Mouse (Mus musculus) forebrain, postnatal 0 days (tissue): ENCODE results near the gene Mettl7b. TPM values are rescaled to one million over a fixed set of nuclear protein-coding genes. Genes with fewer than 3 reads are reported as not detected.

Source experiments
- ATAC-seq: fragments of 200-750 bp; cut with Nextera tagmentation; 2 replicates; pipeline ENCODE4 v1.8.0; 2017; ENCODE audit warnings: mild to moderate bottlenecking, moderate library complexity
- DNase-seq: peaks from one replicate; pipeline ENCODE4 v3.0.0-alpha.2; 2015
- H3K27ac ChIP-seq: fragments of 300-500 bp; sonication (generic); 2 replicates; pipeline ENCODE4 v1.5.1; 2014; ENCODE audit warnings: low read depth, mild to moderate bottlenecking, antibody characterized with exemption, low read length, moderate library complexity, mixed read lengths
- H3K27me3 ChIP-seq: fragments of 300-500 bp; sonication (generic); 2 replicates; pipeline ENCODE4 v1.6.1; 2014; ENCODE audit warnings: mild to moderate bottlenecking, low read length, mixed read lengths; ENCODE audit not compliant: insufficient read depth
- H3K36me3 ChIP-seq: fragments of 300-500 bp; sonication (generic); 2 replicates; pipeline ENCODE4 v1.6.1; 2014; ENCODE audit warnings: mild to moderate bottlenecking, moderate library complexity; ENCODE audit not compliant: insufficient read depth
- H3K4me1 ChIP-seq: fragments of 300-500 bp; sonication (generic); 2 replicates; pipeline ENCODE4 v1.6.1; 2014; ENCODE audit warnings: antibody characterized with exemption; ENCODE audit not compliant: insufficient read depth
- H3K4me2 ChIP-seq: fragments of 300-500 bp; sonication (generic); 2 replicates; pipeline ENCODE4 v1.6.1; 2014; ENCODE audit warnings: low read depth, mild to moderate bottlenecking, moderate library complexity
- H3K4me3 ChIP-seq: fragments of 300-500 bp; sonication (generic); 2 replicates; pipeline ENCODE4 v1.5.1; 2014; ENCODE audit warnings: low read depth, low read length, mixed read lengths
- H3K9ac ChIP-seq: fragments of 300-500 bp; sonication (generic); 2 replicates; pipeline ENCODE4 v1.6.1; 2014; ENCODE audit warnings: mild to moderate bottlenecking
- H3K9me3 ChIP-seq: fragments of 300-500 bp; sonication (generic); 2 replicates; pipeline ENCODE4 v1.6.1; 2016; ENCODE audit warnings: low read length
- CTCF ChIP-seq: sonication (generic); IDR thresholded peaks from 2 replicates; pipeline ENCODE4 v1.5.1; 2016; ENCODE audit warnings: antibody characterized with exemption, control low read depth, low read depth
- WGBS: fragments of 180-500 bp; shearing (Covaris S2); extraction: QIAGEN DNeasy Blood & Tissue Kit; methylation state at CpG from one replicate; pipeline ENCODE4 v1.1.7; 2014; 5-methylcytosine and 5-hydroxymethylcytosine counted together
- polyA plus RNA-seq: library from polyadenylated mRNA; unstranded; fragments of >200 nt; fragmentation: Nextera tagmentation; extraction: Ambion mirVana; gene quantifications from 2 replicates; pipeline ENCODE4 v1.2.1, GENCODE M21; 2015
- total RNA-seq: library from RNA; depleted of rRNA; stranded (reverse); fragments of >200 nt; gene quantifications from 2 replicates; pipeline ENCODE4 v1.2.3, GENCODE M21; 2014

Gene Mettl7b
- total and polyA plus RNA-seq, 2 experiments from 2014 or later: not detected

DNA sequence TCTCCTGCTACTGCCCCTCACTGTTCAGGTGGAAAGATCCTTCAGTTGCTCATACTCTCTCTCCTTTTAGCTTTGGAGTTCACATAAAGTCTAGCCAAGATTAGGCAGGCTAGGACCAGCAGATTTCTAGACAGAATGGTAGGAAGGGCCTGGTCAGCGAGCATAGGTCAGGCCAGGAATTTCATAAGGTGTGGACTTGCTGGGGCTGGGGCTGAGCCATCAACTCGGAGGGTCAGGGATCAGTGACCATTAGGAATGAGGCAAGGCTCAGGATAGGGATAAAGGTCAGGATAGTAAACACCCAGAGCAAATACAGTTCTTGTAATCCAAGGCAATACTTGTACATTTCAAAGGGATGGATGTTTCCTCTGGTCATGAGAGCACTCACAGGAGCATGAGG is 4.2 kb upstream of the Mettl7b start:
- no peak overlapping the region for H3K4me2 ChIP-seq
- no peak overlapping the region for H3K27ac ChIP-seq
- TF ChIP-seq CTCF: no peak
- no peak overlapping the region for H3K9ac ChIP-seq
- H3K36me3 ChIP-seq: no peaks in the 10 kb centered on the region
- 88% methylated on average over 2 of the region's 2 CpGs for WGBS
- no peak overlapping the region for H3K4me3 ChIP-seq
- H3K9me3 ChIP-seq: no peaks in the 10 kb centered on the region
- ATAC-seq: no peak
- DNase-seq: no peak
- H3K4me1 ChIP-seq: no peaks in the 10 kb centered on the region
- H3K27me3 ChIP-seq: no peaks in the 10 kb centered on the region

DNA sequence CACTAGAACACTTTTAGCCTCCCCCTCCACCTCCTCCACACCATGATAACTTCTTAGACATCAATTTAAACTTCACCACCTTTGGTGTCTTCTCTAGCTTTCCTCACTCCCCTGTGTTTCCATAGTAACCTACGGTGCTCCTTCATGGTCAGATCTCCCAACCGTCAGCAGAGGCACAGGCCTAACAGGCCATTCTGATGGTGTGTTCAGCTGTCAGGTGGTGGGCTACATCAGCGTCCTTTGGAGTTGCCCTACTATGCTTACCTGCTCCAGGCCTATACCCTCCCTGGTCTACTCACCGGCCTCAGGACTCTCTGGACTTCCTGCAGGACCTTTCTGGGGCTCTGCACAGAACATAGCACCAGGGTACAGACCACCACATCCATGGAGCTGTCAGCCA is 646 bp downstream of the Mettl7b start:
- TF ChIP-seq CTCF: no peak
- 84% methylated on average over 4 of the region's 4 CpGs for WGBS
- no peak for DNase-seq
- no peak overlapping the region for H3K9ac ChIP-seq
- no peak overlapping the region for H3K27ac ChIP-seq
- no peaks in the 10 kb centered on the region for H3K36me3 ChIP-seq
- no peaks in the 10 kb centered on the region for H3K27me3 ChIP-seq
- H3K9me3 ChIP-seq: no peaks in the 10 kb centered on the region
- no peaks in the 10 kb centered on the region for H3K4me1 ChIP-seq
- H3K4me2 ChIP-seq: no peak overlapping the region
- no peak overlapping the region for H3K4me3 ChIP-seq
- ATAC-seq: no peak

DNA sequence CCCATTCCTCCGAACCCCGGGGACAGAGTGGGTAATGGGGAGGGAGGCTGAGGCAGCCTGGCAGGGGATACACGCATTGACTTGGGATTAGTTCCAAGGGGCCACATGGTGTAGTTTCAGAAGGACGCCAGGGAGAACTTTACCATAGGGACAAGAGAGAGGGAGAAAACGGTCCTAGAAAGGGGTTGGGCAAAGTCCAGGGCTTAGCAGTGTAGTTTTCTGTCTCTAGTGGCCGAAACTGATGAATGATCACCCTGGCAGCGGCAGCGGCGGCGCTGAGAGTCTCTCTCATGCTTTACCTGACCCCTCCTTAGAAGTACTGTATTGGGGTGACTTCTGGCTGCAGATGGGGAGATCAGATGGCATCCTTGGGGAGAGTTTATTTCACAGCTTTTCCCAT is 2.4 kb downstream of the Mettl7b start:
- Histone ChIP-seq H3K9me3 (no peaks in the 10 kb centered on the region), H3K4me2 (no peak overlapping the region), H3K4me3 (no peak overlapping the region), H3K27ac (no peak overlapping the region), H3K9ac (no peak overlapping the region), H3K36me3 (no peaks in the 10 kb centered on the region), H3K27me3 (no peaks in the 10 kb centered on the region), H3K4me1 (no peaks in the 10 kb centered on the region)
- TF ChIP-seq CTCF: no peak
- ATAC-seq: no peak
- no peak for DNase-seq
- WGBS: 83% methylated on average over 10 of the region's 10 CpGs

DNA sequence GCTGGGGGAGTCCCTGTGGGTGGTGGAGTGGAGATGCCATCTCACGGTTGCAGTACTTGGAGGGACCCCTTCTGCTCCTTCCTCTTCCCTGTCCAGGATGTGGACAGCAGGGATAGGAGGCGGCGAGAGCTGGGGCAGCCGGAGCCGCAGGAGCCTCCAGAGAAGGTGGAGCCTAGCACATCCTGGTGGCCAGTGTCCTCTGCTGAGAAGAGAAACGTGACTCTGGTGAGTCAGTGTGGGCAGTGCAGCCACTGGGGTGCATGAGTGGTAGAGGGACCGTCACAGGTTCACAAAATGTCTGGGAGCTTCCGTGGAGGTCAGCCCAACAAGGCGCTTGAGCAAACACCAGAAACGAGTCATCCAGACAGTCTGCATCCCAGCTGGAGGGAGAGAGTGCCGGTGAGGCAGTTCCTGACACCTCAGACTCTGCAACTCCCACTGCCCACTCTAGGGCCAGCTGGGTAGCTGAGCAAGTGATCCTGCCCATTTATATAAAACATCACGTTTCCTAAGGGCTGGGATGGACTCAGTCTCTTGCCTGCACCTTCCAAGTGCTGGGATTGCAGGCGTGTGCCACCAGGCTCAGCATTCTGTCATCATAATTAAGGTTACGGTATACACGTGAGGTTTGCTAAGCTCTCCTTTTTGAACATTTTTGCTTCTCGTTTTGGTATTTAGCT is 10.4 kb downstream of the Mettl7b start:
- H3K9ac ChIP-seq: no peak overlapping the region
- WGBS: 77% methylated on average over 16 of the region's 16 CpGs
- H3K4me3 ChIP-seq: no peak overlapping the region
- H3K9me3 ChIP-seq: no peaks in the 10 kb centered on the region
- TF ChIP-seq CTCF: no peak
- no peaks in the 10 kb centered on the region for H3K36me3 ChIP-seq
- DNase-seq (no peak), ATAC-seq (no peak)
- no peak overlapping the region for H3K27ac ChIP-seq
- no peaks in the 10 kb centered on the region for H3K27me3 ChIP-seq
- H3K4me1 ChIP-seq: no peaks in the 10 kb centered on the region
- no peak overlapping the region for H3K4me2 ChIP-seq

DNA sequence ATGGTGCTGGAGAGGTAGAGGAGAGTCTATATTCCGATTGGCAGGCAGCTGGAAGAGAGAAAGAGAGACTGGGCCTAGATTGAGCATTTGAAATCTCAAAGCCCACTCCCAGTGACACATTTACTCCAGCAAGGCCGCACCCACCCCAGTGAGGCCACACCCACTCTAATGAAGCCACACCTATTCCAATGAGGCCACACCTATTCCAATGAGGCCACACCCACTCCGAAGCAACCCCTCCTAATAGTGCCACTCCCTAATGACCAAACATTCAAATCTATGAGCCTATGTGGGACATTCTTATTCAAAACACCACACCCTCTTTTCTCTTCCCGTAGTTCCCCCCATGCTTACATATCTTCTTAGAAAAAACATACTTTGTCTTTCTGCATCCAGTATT is 13.3 kb downstream of the Mettl7b start:
- no peak overlapping the region for H3K9ac ChIP-seq
- H3K4me3 ChIP-seq: no peak overlapping the region
- H3K9me3 ChIP-seq: no peaks in the 10 kb centered on the region
- no peak overlapping the region for H3K27ac ChIP-seq
- no peak for ATAC-seq
- DNase-seq: no peak
- no peak overlapping the region for H3K4me2 ChIP-seq
- H3K27me3 ChIP-seq: no peaks in the 10 kb centered on the region
- 95% methylated on average over 4 of the region's 4 CpGs for WGBS
- no peak for TF ChIP-seq CTCF
- H3K36me3 ChIP-seq: no peaks in the 10 kb centered on the region
- no peaks in the 10 kb centered on the region for H3K4me1 ChIP-seq

DNA sequence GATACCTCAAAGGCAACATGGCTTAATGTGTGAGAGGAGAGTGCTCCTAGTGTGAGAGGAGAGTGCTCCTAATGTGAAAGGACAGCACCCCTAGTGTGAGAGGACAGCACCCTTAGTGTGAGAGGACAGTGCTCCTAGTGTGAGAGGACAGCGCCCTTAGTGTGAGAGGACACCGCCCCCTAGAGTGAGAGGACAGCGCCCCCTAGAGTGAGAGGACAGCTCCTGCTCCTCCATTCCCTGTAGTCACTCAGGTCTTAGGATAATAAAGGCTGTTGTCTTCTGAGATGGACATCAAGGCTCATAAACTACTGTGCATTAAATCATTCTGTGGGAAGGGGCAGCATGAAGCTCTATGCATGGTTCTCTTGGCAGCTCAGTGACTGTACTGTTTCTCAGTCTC is 15.1 kb downstream of the Mettl7b start:
- Histone ChIP-seq H3K27me3 (no peaks in the 10 kb centered on the region), H3K4me2 (no peak overlapping the region), H3K9me3 (no peaks in the 10 kb centered on the region), H3K4me3 (no peak overlapping the region), H3K27ac (no peak overlapping the region), H3K9ac (no peak overlapping the region), H3K36me3 (no peaks in the 10 kb centered on the region), H3K4me1 (no peaks in the 10 kb centered on the region)
- no peak for DNase-seq
- TF ChIP-seq CTCF: peak; percentile 59
- 0 out of 2 replicates have a peak, but pooled peaks have one; percentile 20 for ATAC-seq
- WGBS: 16% methylated on average over 3 of the region's 3 CpGs

DNA sequence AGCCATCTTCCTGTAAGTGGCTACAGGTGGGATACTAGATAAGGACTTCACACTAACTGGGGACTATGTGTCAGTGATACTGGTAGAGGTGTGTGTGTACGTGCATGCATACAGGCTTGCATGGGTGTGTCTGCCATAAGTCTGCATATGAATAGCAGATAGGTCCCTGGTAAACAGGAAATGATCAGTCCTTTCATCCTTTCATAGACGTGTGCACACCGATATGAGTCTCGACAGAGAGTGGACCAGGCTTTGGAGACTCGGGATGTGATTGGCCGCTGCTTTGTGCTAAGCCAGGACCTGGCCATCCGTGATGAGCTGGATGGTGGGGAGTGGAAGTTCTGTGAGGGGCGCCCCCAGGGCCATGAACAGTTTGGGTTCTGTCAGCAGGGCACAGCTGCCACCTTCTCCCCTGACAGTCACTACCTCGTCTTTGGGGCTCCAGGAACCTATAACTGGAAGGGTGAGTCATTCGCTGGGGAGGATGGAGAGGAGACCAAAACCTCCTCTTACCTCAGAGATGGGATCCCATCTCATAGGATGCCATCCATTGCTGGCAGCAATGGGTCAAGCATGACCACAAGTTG is 20.2 kb downstream of the Mettl7b start:
- H3K27me3 ChIP-seq: no peaks in the 10 kb centered on the region
- H3K9ac ChIP-seq: no peak overlapping the region
- no peak overlapping the region for H3K27ac ChIP-seq
- no peaks in the 10 kb centered on the region for H3K4me1 ChIP-seq
- no peak for DNase-seq
- no peak overlapping the region for H3K4me3 ChIP-seq
- no peak for ATAC-seq
- H3K4me2 ChIP-seq: no peak overlapping the region
- no peak for TF ChIP-seq CTCF
- no peaks in the 10 kb centered on the region for H3K36me3 ChIP-seq
- H3K9me3 ChIP-seq: no peaks in the 10 kb centered on the region
- WGBS: 84% methylated on average over 10 of the region's 10 CpGs
